Mouse (Mus musculus) bone marrow macrophage, adult 2 months (primary cell): Measurements from ENCODE around the gene Erc1.

Experiments used
- CTCF ChIP-seq: IDR thresholded peaks from 2 replicates; pipeline ENCODE4 v1.5.1; 2012; ENCODE audit warnings: low read depth, mild to moderate bottlenecking, low read length, moderate library complexity
- POLR2A ChIP-seq: IDR thresholded peaks from 2 replicates; pipeline ENCODE4 v1.6.1; 2012; ENCODE audit warnings: mild to moderate bottlenecking, low read depth, low read length, borderline replicate concordance

DNA sequence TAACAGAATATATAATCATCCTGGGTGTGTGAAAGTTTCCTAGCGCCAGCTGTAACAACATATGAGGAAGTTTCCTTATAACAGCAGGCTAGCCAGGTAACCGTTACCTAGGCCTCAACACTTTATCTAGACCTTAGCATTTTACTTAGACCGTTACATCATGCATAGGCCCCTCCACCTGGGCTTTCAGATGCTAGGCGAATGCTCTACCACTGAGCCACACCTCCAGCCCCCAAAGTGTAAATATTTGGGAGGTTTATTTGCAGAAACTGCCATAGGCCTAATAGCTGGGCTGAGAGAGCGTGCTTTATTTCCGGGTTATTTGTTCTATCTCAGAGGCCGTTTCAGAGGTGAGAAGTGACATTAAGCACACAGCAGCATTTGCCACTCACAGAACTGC, 289.1 kb downstream of the Erc1 start:
- TF ChIP-seq CTCF = no peak
- no peak for TF ChIP-seq POLR2A
